Mouse (Mus musculus) retina, postnatal 7 days (tissue): ENCODE results near the gene Adora3.

Source experiments
- DNase-seq: peaks from one replicate; pipeline ENCODE4 v3.0.0-alpha.2; 2012; ENCODE audit warnings: low read depth, low spot score

Adora3 gene

GRCm38 (mm10) chr3:105931095-105931494, 60.4 kb downstream of the Adora3 start:
- DNase-seq = no peak

GRCm38 (mm10) chr3:105932240-105933071, 61.8 kb downstream of the Adora3 start, which contains the start of gene I830077J02Rik:
Gene I830077J02Rik, minus strand, starts transcription at chr3:105932664.
- DNase-seq = no peak

- no peak for DNase-seq
These were observed 63.3 kb downstream of the Adora3 start for GRCm38 (mm10) chr3:105933926-105934325.

- no peak for DNase-seq
These were observed 64.4 kb downstream of the Adora3 start for GRCm38 (mm10) chr3:105935033-105935432.

- no peak for DNase-seq
These were observed 65.5 kb downstream of the Adora3 start for GRCm38 (mm10) chr3:105936111-105936510.

- no peak for DNase-seq
These were observed 80.7 kb downstream of the Adora3 start for GRCm38 (mm10) chr3:105951348-105951747.

GRCm38 (mm10) chr3:105957235-105957634, 86.6 kb downstream of the Adora3 start:
- no peak for DNase-seq

GRCm38 (mm10) chr3:105958204-105958603, 87.5 kb downstream of the Adora3 start:
- no peak for DNase-seq
